Mouse (Mus musculus) stomach, postnatal 0 days (tissue): ENCODE results near the gene Usp48. TPM values are rescaled to one million over a fixed set of nuclear protein-coding genes. Genes with fewer than 3 reads are reported as not detected.

Experiments
- ATAC-seq: fragments of 200-750 bp; cut with Nextera tagmentation; 2 replicates; pipeline ENCODE4 v1.8.0; 2017; ENCODE audit not compliant: low FRiP score, low TSS enrichment
- DNase-seq: peaks from one replicate; pipeline ENCODE4 v3.0.0-alpha.2; 2016; ENCODE audit warnings: low spot score
- H3K27ac ChIP-seq: fragments of 300-500 bp; sonication (generic); replicated peaks from 2 replicates; pipeline ENCODE4 v1.5.1; 2014; ENCODE audit warnings: mild to moderate bottlenecking, control low read depth
- H3K27me3 ChIP-seq: fragments of 300-500 bp; sonication (generic); 2 replicates; pipeline ENCODE4 v1.6.1; 2014; ENCODE audit warnings: low read length; ENCODE audit not compliant: control insufficient read depth, insufficient read depth
- H3K36me3 ChIP-seq: fragments of 300-500 bp; sonication (generic); 2 replicates; pipeline ENCODE4 v1.6.1; 2014; ENCODE audit warnings: low read length, mixed read lengths; ENCODE audit not compliant: control insufficient read depth, insufficient read depth
- H3K4me1 ChIP-seq: fragments of 300-500 bp; sonication (generic); replicated peaks from 2 replicates; pipeline ENCODE4 v1.6.1; 2014; ENCODE audit warnings: antibody characterized with exemption; ENCODE audit not compliant: control insufficient read depth, insufficient read depth
- H3K4me2 ChIP-seq: fragments of 300-500 bp; sonication (generic); replicated peaks from 2 replicates; pipeline ENCODE4 v1.6.1; 2014; ENCODE audit warnings: low read depth, mild to moderate bottlenecking, control low read depth, moderate library complexity
- H3K4me3 ChIP-seq: fragments of 300-500 bp; sonication (generic); 2 replicates; pipeline ENCODE4 v1.5.1; 2014; ENCODE audit warnings: low read depth, low read length, control low read depth
- H3K9ac ChIP-seq: fragments of 300-500 bp; sonication (generic); 2 replicates; pipeline ENCODE4 v1.6.1; 2014; ENCODE audit warnings: mild to moderate bottlenecking, low read length, control low read depth, mixed read lengths
- H3K9me3 ChIP-seq: fragments of 300-500 bp; sonication (generic); 2 replicates; pipeline ENCODE4 v1.6.1; 2016; ENCODE audit warnings: low read length; ENCODE audit not compliant: control insufficient read depth
- CTCF ChIP-seq: IDR thresholded peaks from 2 replicates; pipeline ENCODE4 v1.5.1; 2016; ENCODE audit warnings: antibody characterized with exemption, low read depth, mild to moderate bottlenecking, moderate library complexity
- EP300 ChIP-seq: optimal IDR thresholded peaks from 2 replicates; pipeline ENCODE3; 2016; ENCODE audit warnings: antibody characterized with exemption
- WGBS: fragments of 180-500 bp; shearing (Covaris S2); extraction: QIAGEN DNeasy Blood & Tissue Kit; methylation state at CpG from one replicate; pipeline ENCODE4 v1.1.7; 2014; 5-methylcytosine and 5-hydroxymethylcytosine counted together
- polyA plus RNA-seq: library from polyadenylated mRNA; unstranded; fragments of >200 nt; fragmentation: Nextera tagmentation; extraction: Ambion mirVana; gene quantifications from 2 replicates; pipeline ENCODE4 v1.2.1, GENCODE M21; 2015

The Usp48 gene
- polyA plus RNA-seq, 1 experiment from 2014 or later: 35.4 TPM

DNA sequence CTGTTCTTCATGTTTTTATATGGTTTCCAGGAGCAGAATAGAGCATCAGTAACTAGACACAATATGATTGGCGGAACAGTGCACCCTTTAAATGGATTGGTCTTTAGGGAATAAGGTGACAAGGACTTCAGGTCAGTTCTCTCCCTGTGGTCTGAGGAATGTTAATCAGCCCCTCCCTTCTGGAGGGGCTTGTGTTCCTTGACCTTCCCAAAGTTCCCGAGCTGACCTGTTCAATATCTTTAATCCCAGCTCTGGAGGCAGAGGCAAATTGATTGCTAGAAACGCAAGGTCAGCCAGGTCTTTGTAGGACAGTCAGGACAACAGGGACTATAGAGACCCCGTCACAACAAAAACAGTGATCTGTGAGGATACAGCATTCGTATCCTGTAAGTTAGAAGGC, 5.0 kb downstream of the Usp48 start:
- Histone ChIP-seq H3K27ac (no peak overlapping the region), H3K4me1 (no peaks in the 10 kb centered on the region), H3K4me2 (no peak overlapping the region), H3K9me3 (no peaks in the 10 kb centered on the region), H3K9ac (no peak overlapping the region), H3K36me3 (no peaks in the 10 kb centered on the region), H3K27me3 (no peaks in the 10 kb centered on the region), H3K4me3 (no peak overlapping the region)
- no peak for DNase-seq
- TF ChIP-seq CTCF: no peak
- no peak for TF ChIP-seq EP300
- no peak for ATAC-seq
- 82% methylated on average over 5 of the region's 5 CpGs for WGBS

DNA sequence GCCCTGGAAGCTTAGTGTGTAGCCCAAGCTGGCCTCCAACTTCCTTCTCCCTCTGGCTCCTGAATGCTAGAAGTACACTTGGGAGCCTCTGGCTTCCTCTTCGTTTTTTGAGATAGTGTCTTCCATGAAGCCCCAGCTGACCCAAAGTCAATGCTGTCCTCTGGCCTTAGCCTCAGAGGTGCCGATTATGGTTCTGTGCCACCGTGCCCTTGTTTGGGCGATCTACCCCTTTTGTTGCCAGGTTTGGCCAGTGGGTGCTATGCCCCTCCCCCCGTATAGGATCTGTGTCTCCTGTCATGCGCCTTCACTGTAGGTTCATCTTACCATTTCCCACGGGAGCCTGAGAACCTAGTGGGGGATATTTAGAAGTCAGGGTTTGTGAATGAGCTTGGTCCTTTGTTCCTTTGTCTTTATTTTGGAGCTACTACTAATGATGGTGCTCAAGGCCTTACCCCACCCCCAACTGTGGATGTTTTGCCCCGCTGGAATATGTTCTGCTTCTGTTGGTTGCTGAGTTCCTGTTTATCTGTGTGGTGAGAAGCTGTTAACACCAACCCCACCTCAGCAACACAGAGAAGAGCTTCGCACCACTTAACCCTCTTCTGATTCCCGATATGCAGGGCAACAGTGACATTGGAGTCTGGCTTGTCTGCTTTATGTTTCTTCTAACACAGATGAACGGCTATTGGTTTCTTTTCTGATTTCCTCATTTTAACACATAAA, 10.1 kb downstream of the Usp48 start:
- ATAC-seq (no peak), DNase-seq (no peak)
- H3K4me1 ChIP-seq: no peaks in the 10 kb centered on the region
- no peak overlapping the region for H3K27ac ChIP-seq
- TF ChIP-seq CTCF: no peak
- H3K4me2 ChIP-seq: no peak overlapping the region
- WGBS: 75% methylated on average over 11 of the region's 11 CpGs
- no peaks in the 10 kb centered on the region for H3K9me3 ChIP-seq
- peaks cover 19% of the 10 kb centered on the region for H3K36me3 ChIP-seq
- H3K27me3 ChIP-seq: no peaks in the 10 kb centered on the region
- H3K4me3 ChIP-seq: no peak overlapping the region
- no peak overlapping the region for H3K9ac ChIP-seq

DNA sequence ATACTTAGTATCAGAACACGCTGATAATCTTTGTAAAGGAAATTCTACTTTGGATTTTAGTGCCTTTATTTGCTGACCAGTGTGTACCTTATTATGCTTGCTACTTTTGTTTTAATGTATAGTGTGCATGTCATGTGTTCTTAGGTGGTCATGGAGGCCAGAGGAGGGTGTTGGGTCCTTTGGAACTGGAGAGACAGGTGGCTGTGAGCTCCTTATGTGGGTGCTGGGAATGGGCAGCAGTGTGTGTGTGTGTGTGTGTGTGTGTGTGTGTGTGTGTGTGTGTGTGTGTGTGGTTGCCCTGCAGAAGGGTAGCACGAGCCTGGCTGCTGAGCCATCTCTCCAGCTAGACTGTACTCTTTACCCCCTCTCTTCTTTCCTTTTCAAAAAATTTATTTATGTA, 13.5 kb downstream of the Usp48 start:
- Histone ChIP-seq H3K27ac (no peak overlapping the region), H3K9ac (no peak overlapping the region), H3K9me3 (no peaks in the 10 kb centered on the region), H3K4me3 (no peak overlapping the region), H3K4me1 (no peaks in the 10 kb centered on the region), H3K4me2 (no peak overlapping the region), H3K36me3 (peaks cover 29% of the 10 kb centered on the region), H3K27me3 (no peaks in the 10 kb centered on the region)
- WGBS: 85% methylated on average over 2 of the region's 2 CpGs
- no peak for DNase-seq
- no peak for ATAC-seq
- no peak for TF ChIP-seq CTCF

DNA sequence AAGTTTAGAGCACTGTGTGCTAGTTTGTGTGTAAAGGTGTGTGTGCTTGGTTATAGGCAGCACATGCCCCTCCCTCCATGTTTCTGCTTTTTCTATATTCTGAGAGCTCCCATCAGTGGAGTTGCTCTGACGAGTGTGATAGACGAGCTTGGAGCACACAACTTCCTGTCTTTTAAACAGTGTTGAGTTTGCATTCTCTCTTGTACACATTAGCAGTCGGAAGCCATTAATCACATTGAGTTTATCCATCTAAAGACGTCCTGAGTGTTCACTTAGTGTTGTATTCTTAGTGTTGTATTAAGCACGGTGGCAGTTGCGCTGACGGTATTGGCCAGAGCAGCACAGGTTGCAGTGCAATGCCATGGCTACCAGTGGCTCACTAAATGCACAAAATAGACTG, 15.7 kb downstream of the Usp48 start:
- 35% methylated on average over 7 of the region's 7 CpGs for WGBS
- no peak for DNase-seq
- H3K27ac ChIP-seq: no peak overlapping the region

DNA sequence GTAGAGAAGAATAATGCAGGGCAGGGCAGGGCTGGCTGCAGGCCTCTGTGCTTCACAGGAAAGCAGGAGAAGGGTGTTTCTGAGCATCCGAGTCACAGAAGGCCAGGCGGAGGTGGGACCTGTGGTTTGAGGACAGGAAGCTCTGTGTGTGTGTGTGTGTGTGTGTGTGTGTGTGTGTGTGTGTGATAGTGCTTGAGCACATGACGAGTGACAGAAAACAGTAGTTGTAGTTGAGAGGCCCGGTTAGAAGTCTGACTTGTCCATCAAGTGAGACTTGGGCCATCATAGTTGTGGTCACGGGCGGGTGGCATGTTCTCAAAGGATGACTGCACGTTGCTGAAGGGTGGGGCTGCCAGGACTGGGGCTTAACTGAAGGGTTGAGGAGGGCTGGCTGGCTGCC, 16.1 kb downstream of the Usp48 start:
- H3K9ac ChIP-seq: no peak overlapping the region
- ATAC-seq: 0 out of 2 replicates have a peak, but pooled peaks have one; percentile 15
- 44% methylated on average over 7 of the region's 7 CpGs for WGBS
- no peak overlapping the region for H3K4me3 ChIP-seq
- no peak overlapping the region for H3K27ac ChIP-seq
- H3K4me1 ChIP-seq: no peaks in the 10 kb centered on the region
- DNase-seq: no peak
- H3K4me2 ChIP-seq: no peak overlapping the region
- H3K27me3 ChIP-seq: no peaks in the 10 kb centered on the region
- no peak for TF ChIP-seq CTCF
- TF ChIP-seq EP300: no peak
- no peaks in the 10 kb centered on the region for H3K9me3 ChIP-seq
- H3K36me3 ChIP-seq: peaks cover 44% of the 10 kb centered on the region

More for the DNA sequence above, 15.7 kb downstream of the Usp48 start:
- H3K9ac ChIP-seq: no peak overlapping the region
- H3K4me1 ChIP-seq: no peaks in the 10 kb centered on the region
- TF ChIP-seq CTCF (no peak), EP300 (no peak)
- no peak overlapping the region for H3K4me2 ChIP-seq
- no peak overlapping the region for H3K4me3 ChIP-seq
- H3K9me3 ChIP-seq: no peaks in the 10 kb centered on the region
- peaks cover 43% of the 10 kb centered on the region for H3K36me3 ChIP-seq
- no peak for ATAC-seq
- no peaks in the 10 kb centered on the region for H3K27me3 ChIP-seq

DNA sequence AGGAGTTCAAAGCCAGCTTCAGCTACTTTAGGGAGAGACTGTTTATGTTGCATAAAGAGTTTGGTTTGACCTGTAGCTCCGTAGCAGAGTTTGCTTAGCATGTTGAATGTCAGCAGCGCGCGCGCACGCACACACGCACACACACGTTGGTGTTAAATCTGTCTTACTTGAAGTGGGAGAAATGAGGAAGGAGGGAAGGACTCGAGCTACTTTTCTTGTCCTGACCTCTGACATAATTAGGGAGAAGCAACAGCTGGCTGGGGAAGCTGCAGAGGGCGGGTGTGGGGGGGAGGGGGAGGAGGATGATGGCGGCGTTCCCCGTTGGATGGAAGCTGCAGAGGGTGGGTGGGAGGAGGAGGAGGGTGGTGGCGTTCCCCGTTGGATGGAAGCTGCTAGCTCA, 16.7 kb downstream of the Usp48 start:
- Histone ChIP-seq H3K9me3 (no peaks in the 10 kb centered on the region), H3K4me1 (no peaks in the 10 kb centered on the region), H3K4me3 (no peak overlapping the region), H3K27ac (no peak overlapping the region), H3K4me2 (no peak overlapping the region), H3K9ac (no peak overlapping the region), H3K27me3 (no peaks in the 10 kb centered on the region), H3K36me3 (peaks cover 45% of the 10 kb centered on the region)
- no peak for DNase-seq
- WGBS: 50% methylated on average over 15 of the region's 15 CpGs
- ATAC-seq: no peak
- TF ChIP-seq EP300 (no peak), CTCF (no peak)
